Mouse (Mus musculus): ENCODE data around the gene Ift88.

The Ift88 gene

DNA sequence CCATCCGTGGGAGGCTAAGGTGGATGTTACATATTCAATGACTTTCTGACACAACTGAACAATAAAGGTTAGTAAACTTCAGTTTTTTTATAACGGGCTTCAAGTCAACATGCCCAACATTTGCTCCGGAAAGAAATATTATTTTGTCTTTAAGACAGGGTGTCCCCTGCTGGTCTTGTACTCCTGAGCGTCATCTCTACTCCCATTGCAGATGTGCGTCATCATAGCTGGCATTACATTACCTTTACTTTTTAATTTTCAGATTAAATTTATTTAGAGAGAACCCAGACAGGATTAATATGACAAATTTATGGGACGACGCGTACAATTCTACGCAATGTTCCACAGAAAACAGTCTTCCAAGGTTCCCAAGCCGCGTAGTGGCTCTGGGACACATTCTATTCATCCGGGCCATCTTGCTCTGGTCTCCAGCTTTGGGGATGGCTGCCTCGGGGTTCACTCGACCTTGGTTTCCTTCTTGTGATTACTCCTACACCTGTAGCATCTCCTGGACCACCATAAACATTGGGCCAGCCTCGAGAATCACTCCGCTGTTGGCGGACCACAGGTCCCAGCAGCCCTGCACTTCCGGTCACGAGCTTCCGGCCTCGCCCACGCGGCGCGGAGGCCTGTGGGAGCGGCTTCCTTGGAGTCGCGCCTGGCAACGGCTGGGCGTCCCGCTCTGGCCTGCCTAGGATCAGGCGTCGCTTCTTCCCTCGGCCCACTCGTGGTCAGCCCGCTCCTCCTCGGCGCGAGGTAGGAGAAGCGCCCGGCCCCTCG, at the start of gene Ift88:
Ift88 (plus strand) TSS at position 631 of the 780 bp plus-strand sequence.
- peak; percentile 98 for ATAC-seq (ENCODE audit: low TSS enrichment)

DNA sequence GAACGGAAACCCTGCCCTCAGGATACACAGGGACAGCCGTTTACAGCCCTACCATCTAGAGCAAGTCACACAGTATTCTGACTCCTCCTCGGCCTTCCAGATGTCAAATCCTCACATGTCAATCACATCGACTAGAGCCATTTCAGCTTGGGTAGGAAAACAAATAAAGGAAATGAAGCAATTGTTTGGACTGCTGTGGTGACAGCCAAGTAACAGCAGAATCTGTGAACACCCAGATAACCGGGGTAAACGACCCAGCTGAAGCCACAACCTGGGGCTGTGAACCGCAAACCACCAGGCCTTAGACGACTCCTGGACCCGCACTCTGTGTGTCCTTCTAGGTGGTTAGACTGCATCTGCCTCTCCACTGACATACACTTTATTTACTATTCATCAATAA, 48.7 kb upstream of the Ift88 start:
- ATAC-seq (ENCODE audit: low TSS enrichment), result no peak

GRCm38 (mm10) chr14:57376016-57376415, 47.8 kb upstream of the Ift88 start:
- no peak for ATAC-seq (ENCODE audit: low TSS enrichment)

DNA sequence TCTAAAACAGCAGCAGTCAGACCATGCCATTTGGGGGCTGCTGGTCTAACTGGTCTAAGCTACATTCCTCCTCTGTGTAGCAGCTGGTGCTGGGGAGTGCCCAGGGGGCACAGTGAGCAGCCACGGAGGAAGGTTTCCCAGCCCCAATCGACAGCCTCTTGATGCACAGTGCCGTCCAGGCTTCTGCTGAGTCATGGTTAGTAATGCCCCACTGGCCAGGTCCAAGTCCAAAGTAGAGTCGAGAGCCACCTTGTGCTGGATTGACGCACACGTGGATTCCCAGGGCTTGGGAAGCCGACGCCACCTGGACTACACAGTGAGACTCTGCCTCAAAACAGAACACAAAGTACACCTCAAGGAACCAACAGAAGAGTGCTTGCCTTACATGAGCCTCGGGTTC, 46.9 kb upstream of the Ift88 start:
- no peak for ATAC-seq (ENCODE audit: low TSS enrichment)

GRCm38 (mm10) chr14:57377531-57377930, 46.3 kb upstream of the Ift88 start:
- no peak for ATAC-seq (ENCODE audit: low TSS enrichment)

GRCm38 (mm10) chr14:57385667-57386066, 38.2 kb upstream of the Ift88 start:
- ATAC-seq (ENCODE audit: low TSS enrichment), result no peak

DNA sequence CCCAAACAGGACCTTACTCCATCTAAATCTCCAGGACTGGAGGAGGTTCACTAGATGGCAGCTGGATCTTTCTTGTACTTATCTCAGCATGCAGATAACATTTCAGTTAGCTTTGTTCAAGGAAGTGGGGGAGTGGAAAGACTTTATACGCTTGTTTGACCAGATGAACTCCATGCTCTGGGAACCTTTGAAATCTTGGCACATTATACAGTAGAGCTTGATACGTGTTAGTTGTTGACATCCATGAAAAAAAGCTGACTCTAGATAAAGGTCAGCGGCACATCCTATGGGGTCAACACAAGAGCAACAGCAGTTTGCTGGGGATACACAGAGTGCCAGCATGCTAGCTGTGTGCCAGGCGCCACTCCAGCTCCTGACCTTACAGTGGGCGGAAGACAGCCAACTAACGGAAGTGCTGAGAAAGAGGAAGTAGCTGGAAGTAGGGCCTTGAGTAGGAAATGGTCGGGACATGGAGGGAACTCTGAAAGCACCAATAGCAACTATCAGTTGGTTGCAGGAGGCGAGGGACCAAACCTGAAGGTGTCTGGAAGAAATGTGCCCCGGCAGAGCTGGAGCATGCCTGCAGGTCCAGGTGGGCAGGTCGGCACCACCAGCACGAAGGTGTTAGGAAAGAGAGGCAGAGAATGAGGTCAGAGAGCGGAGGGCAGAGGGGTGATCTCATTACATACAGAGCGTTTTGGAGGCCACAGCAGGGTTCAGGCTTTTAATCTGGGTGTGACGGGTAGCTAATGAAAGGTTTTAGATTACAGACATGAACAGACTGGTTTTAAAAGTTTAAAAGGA, 36.9 kb upstream of the Ift88 start:
- no peak for ATAC-seq (ENCODE audit: low TSS enrichment)

- no peak for ATAC-seq (ENCODE audit: low TSS enrichment)
Measured at GRCm38 (mm10) chr14:57391621-57392020, 32.2 kb upstream of the Ift88 start.

DNA sequence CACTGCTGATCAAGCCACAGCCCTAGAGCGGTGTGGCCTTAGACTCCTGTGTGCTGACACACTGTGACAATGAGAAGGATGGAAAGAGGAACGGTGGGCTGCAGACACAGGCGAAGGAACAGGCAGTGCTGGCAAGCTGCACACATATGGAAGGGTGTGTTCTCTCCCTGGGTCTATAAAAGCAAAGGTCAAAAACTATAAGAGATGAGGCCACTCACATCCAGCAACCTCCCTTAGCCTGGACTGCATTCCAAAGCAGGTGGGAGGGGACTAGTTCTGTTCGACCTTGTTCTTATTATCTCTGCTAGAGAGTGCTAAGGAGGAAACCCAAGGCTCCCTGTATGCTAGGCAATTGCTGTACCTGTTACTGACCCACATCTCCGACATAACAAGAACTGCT, 31.6 kb upstream of the Ift88 start:
- no peak for ATAC-seq (ENCODE audit: low TSS enrichment)

DNA sequence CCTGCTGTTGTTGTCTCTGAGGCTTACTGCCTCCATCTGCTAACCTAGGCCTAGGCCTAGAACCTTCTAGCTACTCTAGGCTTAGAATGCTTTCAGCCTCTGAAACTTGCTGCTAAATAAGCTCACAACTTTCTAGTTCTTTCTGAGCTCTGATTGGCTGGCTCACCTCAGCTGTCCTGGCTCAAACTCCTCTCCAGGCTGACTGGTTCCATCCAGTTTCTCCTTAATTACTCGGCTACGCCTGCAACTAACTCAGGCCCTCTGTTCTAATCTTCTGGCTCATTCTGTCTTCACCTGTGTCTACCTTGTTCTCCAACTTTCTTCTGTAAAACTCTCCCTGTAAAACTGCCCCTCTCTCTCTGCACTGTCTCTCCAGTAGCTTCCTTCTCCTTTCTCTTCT, 28.4 kb upstream of the Ift88 start:
- no peak for ATAC-seq (ENCODE audit: low TSS enrichment)

GRCm38 (mm10) chr14:57397221-57397620, 26.6 kb upstream of the Ift88 start:
- ATAC-seq (ENCODE audit: low TSS enrichment), result no peak

DNA sequence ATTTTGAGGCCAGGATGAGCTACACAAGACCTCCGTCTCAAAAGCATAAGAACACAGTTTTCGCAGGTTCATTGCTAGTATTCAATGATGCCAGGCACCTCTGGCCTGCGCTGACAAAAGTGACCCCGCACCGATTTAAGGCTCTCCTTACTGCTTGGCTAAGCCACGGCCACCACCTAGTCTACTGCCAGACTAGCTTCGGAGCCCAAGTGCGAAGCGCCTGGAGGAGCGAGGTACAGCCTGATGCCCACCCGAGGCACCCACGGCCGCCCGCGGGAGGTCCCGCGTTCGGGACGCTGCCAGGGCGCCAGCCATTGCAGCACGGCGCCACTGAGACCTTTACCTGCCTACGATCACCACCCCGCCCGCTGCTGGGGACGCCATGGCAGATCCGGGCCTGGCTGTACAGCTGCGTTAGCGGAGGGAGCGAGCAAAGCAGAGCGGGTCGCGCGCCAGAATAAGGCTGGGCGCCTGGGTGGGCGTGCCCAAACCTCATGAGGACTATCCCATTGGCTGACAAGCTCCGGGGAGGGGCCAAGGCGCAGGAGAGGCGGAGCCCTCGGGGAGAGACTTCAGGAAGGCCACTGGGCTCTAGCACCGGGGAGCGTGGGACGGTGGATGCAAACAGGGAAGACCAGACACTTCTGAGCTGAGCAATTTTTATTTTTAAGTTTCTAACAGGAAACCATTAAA, 25.7 kb upstream of the Ift88 start, which contains the start of gene Cryl1:
Cryl1 (minus strand) TSS at position 465 of the 693 bp plus-strand sequence.
- peak; percentile 99 for ATAC-seq (ENCODE audit: low TSS enrichment)

- peak; percentile 72 for ATAC-seq (ENCODE audit: low TSS enrichment)
Measured at GRCm38 (mm10) chr14:57398813-57399427, 24.9 kb upstream of the Ift88 start.

DNA sequence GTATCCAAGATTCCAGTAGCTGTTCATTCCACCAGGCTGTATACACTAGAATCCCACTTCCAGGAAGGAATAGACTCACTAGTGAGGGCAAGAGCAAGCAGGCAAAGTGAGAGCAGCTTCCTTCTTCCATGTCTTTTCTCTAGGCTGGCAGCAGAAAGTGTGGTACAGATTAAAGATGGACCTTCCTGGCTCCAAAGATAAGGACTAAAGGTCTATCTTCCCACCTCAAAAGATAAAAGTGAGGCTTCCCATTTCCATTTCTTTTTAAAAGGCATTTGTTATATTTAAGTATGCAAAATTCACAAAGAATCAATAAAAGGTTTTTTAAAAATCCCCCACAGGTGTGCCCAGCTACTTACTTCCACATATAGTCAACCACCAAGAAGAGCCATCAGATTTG, 21.0 kb upstream of the Ift88 start:
- no peak for ATAC-seq (ENCODE audit: low TSS enrichment)

DNA sequence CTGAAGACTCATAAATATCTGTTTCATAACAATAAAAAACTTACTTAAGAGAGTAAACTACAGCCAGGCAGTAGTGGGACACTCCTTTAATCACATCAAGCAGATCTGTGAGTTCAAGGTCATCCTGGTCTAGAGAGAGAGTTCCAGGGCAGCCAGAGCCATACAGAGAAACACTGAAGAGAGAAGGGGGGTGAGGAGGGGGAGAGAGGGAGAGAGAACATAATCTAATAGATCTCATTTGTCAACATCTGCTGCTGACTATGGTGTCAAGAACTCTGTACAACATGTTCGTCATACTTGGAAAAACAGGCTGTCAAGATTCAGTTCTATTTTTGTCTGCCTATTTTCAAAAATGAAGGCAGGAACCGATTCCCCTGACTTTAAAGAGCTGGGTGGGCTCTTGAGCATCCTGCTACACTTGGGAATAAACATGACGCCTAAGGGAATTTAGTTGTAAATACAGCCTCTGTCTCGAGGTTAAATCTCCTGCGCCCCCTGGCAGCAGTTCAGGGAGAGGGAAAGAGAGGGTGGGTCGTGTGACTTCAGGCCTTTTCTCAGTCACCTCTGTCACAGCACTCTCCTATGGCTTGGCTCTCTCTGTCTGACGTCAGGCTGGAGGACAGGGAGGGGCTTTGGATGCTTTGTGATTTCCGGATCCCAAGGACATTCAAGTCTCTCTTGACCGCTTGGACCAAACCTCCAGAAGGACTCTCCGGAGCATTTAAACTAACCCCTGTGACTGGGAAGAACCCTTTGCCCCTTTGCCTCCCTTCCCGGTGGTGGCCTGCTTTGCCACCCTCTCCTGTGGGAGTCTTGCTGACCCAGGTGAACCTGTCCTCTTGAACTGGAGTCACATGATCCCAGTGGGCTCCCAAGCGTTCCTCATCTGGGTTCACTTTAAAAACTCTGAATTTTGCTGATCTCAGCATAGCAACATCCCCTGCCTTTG, 16.5 kb upstream of the Ift88 start:
- ATAC-seq (ENCODE audit: low TSS enrichment), result no peak; the same call in 1 of the 2 replicates

DNA sequence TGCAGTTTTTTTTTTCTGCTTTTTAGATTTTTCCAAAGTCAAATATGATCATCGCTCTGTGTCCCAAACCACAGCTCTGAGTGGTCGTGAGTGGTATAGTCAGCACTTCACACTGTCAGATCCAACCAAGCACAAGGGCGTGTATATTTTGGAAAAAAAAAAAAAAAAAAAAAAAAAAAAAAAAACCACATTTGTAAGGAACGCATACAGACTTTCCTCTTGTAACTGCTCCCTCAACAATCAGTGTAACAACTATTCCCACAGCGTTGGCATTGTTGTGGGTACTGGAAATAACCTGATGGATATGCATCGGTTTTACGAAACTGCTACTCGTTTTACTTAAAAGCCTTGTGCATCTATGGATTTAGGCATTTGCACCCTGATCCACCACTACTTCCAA, 15.8 kb upstream of the Ift88 start:
- no peak for ATAC-seq (ENCODE audit: low TSS enrichment)

DNA sequence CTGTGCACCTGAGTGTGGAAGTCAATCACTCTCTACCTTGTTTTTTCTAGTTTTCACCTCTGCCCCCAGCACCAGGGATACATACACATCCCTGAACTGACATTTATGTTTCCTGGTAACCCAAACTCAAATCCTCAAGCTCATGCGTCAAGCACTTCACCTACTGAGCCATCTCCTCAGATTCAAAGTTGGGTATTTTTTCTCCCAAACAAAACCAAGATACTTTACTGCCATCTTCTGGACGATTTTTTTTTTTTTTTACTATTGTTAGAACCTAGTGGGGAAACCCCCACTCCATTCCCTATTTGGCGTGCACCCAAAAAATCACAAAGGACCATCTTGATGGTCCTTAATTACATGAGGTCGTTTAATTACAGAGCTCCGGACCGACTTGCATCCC, 14.8 kb upstream of the Ift88 start:
- ATAC-seq (ENCODE audit: low TSS enrichment), result no peak

DNA sequence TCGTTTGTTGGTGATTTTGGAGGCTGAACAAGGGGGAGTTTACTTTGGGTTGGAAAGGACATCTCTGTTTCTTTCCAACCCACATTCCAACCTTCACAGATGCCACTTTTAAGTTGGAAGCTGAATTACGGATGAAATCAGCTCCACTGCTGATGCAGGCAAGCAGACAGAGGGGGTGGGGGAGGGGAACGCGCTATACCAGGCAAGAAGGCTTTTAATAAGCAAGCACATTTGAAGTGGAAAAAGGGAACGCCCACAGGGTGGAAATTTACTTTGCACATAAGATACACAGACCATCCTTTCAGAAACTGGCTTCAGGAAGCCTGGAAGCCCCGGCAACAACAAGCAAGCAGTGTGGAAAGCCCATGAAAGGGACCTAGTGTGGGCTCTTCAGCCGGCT, 11.7 kb upstream of the Ift88 start:
- peak; percentile 84 for ATAC-seq (ENCODE audit: low TSS enrichment)

GRCm38 (mm10) chr14:57417187-57417586, 6.7 kb upstream of the Ift88 start:
- ATAC-seq (ENCODE audit: low TSS enrichment), result no peak

GRCm38 (mm10) chr14:57424212-57424561, 325 bp downstream of the Ift88 start:
- ATAC-seq (ENCODE audit: low TSS enrichment), result peak; percentile 87

GRCm38 (mm10) chr14:57430451-57430850, 6.6 kb downstream of the Ift88 start:
- ATAC-seq (ENCODE audit: low TSS enrichment), result no peak
